Mouse (Mus musculus) thymus, postnatal 14 days (tissue): ENCODE measurements around the gene Fat4.

Experiments
- DNase-seq: peaks from one replicate; pipeline ENCODE4 v3.0.0; 2021

The Fat4 gene

DNA sequence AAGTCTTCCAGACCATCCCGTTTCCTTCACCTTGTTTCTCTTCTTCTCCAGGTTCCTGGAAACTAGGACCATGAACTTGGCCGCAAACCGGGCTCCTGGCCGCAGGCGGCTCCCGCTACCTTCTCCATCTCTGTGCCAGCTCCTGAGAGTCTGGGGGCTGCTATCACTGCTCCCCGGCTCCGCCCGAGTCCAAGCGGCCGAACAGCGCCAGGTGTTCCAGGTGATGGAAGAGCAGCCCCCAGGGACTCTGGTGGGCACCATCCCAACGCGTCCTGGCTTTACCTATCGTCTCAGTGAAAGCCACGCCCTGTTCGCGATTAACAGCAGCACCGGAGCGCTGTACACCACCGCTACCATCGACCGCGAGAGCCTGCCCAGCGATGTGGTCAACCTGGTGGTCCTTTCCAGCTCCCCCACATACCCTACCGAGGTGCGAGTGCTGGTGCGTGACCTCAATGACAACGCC lies at the start of gene Fat4:
TSS of gene Fat4 (plus strand) at position 51 of the 466 bp plus-strand sequence.
- DNase-seq, result no peak

DNA sequence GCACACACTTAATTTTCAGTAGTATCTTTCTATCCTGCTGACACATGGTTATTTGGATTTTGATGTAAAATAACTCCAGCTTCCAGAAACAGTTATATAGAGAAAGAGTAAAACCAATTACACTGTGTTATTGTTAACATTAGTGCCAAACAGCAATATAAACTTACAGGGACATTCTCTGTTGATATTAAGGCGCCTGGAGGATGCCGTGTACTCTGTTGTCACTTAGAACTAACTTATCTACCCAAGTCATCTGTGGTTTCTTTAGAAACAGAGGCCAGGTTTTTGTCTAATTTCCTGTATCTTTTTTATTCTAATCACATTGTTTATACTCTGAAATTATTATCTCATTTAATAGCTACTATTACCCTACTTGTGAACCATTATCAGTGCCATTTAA lies 47.3 kb upstream of the Fat4 start:
- no peak for DNase-seq

DNA sequence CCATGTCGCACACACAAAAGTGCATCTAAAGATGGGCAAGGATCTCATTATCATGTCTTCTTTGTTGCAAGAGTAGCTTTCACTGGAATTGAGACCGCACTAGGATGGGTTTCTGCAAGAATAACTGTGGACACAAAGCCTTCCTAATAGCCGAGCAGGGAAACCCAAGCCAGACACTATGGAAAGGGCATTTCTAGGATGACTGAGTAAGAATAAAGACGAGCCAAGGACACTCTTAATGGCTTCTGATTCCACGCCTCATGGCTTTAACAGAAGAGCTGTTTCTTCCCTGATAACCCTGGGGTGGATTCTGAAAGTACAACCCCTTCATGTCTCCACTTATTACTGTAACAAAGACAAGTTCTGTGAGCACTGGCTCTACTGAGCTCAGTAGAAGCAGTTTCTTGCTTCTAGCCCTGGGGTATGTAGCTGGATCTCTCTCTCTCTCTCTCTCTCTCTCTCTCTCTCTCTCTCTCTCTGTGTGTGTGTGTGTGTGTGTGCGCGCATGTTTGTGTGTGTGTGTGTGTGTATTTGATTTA lies 43.7 kb upstream of the Fat4 start:
- DNase-seq, result no peak

DNA sequence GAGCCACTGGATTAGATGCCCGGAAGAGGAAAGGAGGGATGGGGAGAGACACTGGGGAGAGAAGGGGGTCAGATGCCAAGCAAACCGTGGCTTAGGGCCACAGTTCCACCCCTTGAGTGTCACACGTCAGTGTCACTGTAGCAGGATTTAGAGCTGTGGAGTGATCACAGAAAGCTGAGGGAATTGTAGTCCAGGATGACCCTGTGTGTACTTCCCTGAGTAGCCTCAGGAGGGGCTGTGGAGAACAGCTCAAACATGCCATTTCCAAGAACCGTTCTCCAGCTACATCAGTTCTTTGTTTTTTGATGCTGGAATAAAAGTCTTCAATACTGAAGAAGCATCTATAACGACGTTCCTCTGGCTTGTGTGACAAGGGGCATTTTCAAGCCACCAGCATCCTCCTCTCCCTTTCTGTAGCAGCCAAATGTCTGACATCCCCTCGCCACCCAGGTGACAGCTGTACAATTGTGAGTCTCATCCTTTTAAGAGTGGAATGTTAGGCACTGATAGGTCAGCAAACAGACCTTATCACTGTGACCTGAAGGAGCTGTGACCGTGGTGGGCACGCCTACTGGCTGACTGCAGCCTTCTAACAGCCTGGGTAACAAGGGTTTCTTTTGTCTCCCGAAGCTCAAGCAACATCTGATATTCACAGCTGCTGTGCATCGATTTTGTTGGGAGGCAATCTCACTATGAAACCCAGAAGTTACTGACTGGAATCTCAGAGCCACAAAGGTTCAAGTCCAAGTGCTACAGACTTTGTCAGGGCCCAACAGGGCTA lies 39.9 kb upstream of the Fat4 start:
- DNase-seq, result no peak

DNA sequence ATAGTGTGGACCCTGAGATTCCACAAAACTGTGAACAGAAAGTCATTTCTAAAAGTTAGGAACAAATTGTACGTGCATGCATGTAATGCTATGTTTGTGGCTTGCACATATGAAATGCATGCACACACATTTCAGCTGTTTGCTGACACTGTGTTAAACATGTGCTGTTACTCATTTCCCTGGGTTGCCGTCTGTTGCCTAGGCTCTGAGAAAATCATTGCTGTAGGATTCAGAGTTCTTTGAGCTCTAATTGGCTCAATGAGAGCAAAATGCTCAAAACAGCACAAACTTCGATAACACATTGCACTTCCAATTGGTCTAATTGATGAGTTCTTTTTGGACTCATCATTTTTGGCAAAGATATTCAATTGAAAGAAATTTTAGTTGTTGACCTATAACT lies 37.7 kb upstream of the Fat4 start:
- no peak for DNase-seq

DNA sequence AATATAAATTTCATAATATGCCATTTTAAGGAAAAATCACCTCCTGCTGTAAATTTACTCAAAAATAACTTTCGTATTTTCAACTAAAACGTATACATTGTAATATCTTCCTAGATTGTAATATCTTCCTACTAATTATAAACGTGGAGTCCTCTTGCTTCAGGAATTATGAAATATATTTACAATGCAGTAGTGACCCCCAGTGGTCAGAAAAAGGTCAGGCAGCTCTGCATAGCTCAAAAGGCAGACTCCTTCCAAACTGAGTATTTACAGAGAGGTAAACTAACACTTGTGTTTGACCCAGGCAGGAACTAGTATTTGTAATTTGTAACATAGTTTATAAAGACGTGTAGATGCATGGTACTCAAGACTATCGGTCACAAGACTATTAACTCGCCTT lies 37.2 kb upstream of the Fat4 start:
- peak; percentile 62 for DNase-seq

DNA sequence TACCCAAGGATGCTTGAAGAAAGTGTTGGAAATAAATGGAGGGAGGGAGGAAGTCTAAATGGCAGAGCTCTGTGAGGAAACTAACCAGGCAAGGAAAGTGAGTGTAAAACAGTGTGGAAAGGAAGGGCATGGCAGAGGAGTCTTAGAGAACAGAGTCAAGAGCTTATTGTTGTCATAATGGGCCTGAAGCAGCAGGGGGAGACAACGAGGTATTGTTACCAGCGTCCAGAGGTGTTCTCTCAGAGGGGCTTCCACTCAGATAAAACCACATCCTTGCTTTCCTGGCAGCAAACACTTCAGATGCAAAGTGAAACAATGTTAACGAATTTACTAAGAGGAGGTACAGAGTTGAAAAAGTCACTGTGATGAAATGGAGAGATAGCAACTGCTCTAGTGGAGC lies 33.1 kb upstream of the Fat4 start:
- DNase-seq, result peak; percentile 72

DNA sequence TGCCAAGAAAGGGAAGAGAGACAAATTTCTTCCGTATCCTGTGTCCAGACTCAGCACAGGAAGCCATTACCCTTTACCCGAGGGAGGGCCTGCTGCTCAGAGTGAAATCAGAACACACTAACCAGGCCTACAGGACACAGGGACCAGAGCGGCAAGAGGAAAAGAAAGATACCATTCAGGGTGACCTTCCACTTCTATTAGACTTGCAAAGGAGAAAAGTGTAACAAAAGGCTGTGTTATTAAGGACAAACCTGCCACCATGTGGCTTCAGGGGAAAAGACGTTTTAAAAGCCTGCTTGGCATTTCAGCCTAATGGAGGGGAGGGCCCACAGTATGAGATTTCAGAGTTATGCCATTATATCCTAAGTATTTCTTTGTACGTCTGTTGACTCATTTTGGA lies 26.1 kb upstream of the Fat4 start:
- no peak for DNase-seq

DNA sequence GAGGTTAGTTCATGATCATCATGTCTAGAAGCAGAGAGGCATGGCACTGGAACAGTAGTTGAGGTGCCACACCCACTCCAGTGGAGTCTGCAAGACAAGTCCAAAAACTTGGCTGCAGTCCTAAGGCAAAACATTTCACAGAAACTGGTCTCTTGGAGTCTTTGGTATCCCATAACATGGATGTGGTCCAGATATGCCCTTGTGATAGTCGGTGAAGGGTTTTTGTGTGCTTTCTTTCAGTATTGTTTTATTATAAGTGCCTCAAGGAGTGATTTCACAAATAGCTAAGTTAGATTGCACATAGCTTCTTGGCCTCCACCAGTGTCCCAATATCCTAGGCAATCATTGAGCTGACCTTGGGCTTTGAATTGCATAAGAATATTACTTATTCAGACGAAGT lies 15.4 kb upstream of the Fat4 start:
- DNase-seq, result no peak

DNA sequence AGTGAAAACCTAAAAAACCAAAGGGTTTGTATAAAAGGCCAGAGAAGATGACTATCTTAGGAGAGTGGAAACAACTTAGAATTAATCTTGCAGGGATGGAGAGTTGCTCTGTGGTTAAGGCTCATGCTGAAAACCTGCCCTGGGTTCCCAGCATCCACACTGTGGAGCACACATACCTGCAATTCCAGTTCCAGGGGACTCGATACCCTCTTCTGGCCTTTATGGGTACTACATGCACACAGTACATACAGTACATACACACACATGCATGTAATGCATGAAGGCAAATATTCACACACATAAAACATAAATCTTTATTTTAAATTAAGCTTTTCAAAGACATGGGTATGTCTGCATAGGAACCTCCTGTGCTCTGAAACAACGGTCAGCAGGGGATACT lies 10.9 kb upstream of the Fat4 start:
- no peak for DNase-seq

DNA sequence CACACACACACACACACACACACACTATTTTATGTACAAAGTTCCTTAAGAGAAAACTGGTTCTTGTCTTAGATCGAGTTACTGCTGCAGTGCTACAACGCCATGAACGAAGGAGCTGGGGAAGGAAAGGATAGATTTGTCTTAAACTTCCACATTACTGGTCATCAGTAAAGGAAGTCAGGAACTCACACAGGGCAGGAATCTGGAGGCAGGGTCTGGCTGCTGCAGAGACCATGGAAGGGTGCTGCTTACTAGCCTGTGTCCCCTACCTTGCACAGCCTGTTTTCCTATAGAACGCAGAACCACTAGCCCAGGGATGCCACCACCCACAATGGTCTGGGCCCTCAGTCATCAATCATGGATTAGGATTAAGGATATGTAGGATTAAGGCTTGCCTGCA lies 10.0 kb upstream of the Fat4 start:
- DNase-seq, result no peak

DNA sequence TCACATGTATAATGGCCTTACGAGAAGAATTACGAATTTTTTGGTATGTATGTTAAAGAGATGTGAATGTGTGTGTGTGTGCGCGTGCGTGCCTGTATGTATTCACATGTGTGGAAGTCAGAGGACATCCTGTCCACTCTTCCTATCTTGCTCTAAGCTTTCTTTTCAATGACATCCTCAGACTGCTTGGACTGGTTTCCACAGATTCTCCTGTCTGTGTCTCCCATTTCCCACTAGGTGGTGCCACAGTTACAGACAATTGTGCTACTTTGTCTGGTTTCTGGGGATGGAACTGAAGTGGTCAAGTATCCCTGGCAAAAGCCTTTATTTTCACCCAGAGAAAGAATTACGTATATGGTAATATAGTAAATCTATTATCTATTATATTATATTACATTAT lies 4.0 kb upstream of the Fat4 start:
- no peak for DNase-seq

DNA sequence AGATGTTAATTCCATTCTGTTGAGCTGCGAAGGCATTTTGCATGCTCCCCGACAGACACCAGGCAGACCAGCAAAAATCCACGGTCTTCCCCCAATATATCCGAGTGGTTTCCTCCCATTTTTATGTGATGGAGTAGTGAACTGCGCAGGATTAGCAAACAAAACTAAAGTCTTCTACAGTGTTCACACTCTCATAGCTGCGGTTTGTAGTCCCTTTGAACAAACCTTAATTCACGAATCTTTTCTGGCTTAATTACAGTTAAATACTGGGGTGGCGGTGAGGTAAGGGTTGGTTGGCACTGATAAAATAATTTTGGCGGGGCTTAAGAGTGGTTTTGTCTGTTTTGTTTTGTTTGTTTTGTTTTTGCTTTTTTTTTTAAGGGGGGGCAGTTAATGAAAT lies 3.1 kb upstream of the Fat4 start:
- no peak for DNase-seq

DNA sequence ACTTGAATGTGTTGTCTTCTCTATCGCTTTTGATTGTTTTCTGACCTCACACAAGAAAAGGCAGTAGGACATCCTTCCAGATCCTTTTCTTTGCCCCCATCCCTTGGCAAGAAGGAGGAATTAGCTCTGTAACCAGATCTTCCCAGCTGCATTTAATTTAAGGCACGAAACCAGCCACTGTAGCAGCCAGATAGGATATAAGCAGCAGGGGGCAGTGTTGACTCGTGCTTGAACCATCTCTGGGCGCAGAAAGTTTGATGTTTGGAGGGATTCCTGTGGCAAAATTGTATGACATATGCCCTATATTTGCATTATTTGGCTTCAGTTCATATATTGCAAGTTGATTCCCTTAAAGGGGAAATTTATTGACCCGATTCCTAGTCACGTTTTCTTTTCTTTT lies 2.5 kb upstream of the Fat4 start:
- DNase-seq, result peak; percentile 75

DNA sequence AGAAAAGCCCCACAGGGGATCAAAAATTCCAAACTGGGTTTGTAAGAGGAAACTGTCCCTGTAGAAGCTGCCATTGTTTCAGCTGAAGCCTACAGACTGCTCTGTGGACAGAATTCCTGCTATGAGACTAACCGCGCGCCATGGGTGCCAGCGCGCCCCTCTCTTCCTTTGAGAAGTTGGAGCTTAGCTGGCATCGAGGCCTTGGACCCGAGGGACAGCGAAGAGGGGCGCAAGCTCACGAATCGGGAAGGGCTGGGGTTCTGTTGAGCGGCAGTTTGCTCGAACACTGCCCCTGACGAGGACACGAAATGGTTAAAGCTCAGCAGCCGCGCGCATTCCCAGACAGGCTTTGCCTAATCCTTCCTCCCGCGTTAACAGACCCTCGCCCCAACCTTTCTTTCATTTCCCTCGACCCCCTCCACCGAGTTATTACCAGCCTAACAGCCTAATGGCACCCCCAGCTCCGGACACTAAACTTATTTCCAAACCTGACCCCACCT lies 1.8 kb upstream of the Fat4 start:
- DNase-seq, result no peak

DNA sequence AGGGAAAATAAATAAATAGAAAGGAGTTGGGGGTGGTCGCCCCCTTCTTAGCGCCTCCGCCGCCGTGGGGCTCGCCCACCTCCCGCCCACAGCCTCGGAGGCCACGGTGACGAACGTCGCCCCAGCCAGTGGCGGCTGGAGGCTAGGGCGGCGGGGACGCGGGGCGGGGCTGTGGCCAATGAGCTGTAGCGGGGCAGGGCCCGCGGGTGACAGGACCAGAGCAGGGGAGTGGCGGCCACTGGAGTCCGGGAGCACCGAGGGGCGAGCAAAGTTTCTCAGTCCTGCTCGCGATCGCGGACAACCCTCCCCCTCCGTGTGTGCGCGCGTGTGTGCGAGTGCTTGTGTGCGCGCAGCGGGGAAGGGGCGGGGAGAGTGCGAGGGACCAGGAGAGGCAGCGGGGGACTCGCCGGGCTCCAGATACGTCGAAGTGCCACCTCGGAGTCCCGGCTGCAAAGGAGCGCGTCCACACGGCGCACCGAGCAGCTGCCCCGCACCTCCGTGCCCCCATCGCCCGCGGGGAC lies 1.2 kb upstream of the Fat4 start:
- peak; percentile 62 for DNase-seq

DNA sequence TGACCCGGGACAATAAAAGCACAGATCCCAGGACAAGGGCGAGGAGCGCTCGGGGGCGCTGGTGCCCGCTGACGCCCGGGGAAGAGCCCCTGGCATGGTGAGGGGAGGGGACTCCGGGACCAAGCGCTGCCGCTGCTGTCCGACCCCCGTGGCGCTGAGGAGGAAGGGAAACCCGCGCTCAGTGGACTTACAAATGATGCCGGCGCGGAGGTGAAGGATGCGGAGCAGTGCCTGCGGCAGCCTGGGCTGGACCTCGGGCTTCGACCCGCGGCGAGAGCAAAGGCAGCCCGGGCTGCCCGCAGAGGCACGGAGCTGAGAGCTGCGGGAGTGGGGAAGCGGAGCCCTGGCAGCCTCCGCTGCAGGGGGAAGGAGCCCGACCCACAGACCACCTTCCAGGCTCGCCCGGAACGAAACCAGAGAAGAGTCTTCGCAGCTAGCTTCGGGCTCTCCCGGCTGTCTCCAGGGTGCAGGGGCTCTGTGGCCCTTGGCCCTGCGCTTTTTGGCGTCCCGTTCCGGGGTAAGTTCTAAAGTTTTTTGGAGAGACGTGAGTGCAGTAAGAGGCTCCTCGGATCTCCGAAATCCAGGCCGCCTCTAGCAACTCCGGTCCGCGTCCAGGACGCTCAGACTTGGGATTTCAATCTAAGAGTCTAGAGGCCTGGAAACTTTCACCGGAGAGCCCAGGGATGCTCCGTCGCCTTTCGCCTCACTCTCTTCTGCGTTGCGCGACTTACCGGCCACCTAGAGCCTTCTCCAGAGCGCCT lies 499 bp upstream of the Fat4 start:
- peak; percentile 23 for DNase-seq

DNA sequence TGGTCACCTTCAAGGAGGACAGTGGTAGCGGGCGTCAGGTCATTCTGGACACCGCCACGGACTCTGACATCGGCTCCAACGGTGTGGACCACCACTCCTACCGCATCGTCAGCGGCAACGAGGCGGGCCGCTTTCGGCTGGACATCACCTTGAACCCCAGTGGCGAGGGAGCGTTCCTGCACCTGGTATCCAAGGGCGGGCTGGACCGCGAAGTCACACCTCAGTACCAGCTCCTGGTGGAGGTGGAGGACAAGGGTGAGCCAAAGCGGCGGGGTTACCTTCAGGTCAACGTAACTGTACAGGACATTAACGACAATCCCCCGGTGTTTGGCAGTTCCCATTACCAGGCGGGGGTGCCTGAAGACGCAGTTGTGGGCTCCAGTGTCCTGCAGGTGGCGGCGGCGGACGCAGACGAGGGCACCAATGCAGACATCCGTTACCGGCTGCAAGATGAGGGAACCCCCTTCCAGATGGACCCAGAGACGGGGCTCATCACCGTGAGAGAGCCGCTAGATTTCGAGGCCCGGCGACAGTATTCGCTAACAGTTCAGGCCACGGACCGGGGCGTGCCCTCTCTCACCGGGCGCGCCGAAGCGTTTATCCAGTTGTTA lies 746 bp downstream of the Fat4 start:
- DNase-seq, result peak; percentile 50

DNA sequence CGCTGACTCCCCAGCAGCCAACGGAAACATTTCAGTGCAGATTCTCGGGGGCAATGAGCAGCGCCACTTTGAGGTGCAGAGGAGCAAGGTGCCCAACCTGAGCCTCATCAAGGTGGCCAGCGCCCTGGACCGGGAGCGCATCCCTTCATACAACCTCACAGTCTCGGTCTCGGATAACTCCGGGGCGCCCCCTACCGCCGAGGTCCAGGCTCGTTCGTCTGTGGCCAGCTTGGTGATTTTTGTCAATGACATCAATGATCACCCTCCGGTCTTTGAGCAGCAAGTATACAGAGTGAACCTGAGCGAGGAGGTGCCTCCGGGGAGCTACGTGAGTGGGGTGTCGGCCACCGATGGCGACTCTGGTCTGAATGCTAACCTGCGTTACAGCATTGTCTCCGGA lies 1.4 kb downstream of the Fat4 start:
- DNase-seq, result peak; percentile 73

DNA sequence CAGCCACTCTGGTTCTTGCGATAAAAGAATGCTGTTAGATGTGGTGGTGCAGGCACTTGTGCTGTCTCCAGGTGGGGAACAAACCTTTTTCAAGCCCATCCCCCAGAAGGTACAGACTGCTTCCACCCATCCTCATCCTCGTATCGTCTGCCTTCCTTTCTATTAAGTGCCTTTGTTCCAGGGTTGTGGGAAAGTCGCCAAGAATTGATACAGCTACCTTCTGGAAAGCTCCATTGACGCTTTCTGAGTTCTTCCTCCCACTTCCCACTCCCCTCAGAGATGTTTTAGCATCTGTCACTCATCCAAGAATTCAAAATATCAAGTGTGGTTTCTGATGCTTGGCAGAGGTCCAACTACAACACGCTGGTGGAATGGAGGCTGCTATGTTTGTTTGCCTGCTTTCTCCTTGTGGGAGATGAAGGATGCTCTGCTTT lies 6.1 kb downstream of the Fat4 start:
- DNase-seq, result no peak

DNA sequence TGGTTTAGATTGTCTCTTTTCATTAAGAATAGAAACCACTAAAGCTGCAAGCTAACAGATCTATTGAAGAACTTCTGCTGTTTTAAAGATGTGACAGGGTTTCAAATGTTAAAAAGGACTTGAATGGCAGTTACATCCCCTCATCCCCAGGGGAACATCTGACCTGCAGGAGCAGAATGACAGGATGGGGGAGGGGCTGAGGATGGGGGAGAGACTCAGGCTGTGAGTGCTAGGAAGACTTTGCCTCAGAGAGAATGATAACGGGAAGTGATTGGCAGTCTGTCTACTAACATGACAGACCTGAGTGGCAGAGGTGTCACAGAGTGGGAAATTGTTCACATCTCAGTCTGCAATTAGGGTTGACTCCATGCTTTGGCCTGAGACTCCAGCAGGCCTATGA lies 14.1 kb downstream of the Fat4 start:
- no peak for DNase-seq

DNA sequence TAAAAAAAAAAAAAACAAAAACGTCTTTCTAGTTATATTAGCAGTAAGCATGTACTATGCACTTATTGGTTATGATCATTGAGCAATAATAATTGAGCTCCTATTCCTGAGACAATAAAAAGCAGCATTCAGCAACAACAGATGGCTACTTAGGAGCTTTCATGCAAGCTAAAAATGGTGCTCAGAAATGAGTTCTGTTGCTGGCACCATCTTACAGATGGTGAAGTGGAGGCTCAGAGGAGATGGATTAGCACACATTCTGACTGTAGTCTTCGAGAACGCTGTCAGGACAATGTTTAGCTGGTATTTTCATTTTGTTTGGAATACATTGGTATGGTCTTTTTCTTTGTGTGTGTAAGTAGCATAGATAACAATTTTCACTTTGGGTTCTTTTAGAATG lies 20.1 kb downstream of the Fat4 start:
- no peak for DNase-seq
